Mouse (Mus musculus) G1E-ER4 (cell line): ENCODE data around the gene Cyb5r2. TPM values are rescaled to one million over a fixed set of nuclear protein-coding genes. Genes with fewer than 3 reads are reported as not detected.

Source experiments
- GATA1 ChIP-seq: IDR thresholded peaks from one replicate; pipeline ENCODE4 v1.8.0; 2012; ENCODE audit warnings: low read length, inconsistent platforms
- polyA plus RNA-seq: library from polyadenylated mRNA; stranded (reverse); fragments of >175 nt; gene quantifications from 2 replicates; pipeline ENCODE4 v1.2.3, GENCODE M21; 2012

Cyb5r2 gene
- polyA plus RNA-seq, result not detected in 2 replicates

- TF ChIP-seq GATA1, result no peak
Measured at GRCm38 (mm10) chr7:107757308-107758151, at the start of gene Cyb5r2. Gene Cyb5r2, minus strand, starts transcription at chr7:107758032.

- no peak for TF ChIP-seq GATA1
Measured at GRCm38 (mm10) chr7:107802138-107802537, 44.3 kb upstream of the Cyb5r2 start.

- no peak for TF ChIP-seq GATA1
Measured at GRCm38 (mm10) chr7:107801108-107801507, 43.3 kb upstream of the Cyb5r2 start, which contains the start of gene Ovch2. Gene Ovch2, minus strand, starts transcription at chr7:107801208.

GRCm38 (mm10) chr7:107796500-107796899, 38.7 kb upstream of the Cyb5r2 start:
- TF ChIP-seq GATA1, result no peak

- no peak for TF ChIP-seq GATA1
Measured at GRCm38 (mm10) chr7:107787977-107788620, 30.3 kb upstream of the Cyb5r2 start.

GRCm38 (mm10) chr7:107779611-107780010, 21.8 kb upstream of the Cyb5r2 start:
- TF ChIP-seq GATA1, result no peak

- TF ChIP-seq GATA1, result no peak
Measured at GRCm38 (mm10) chr7:107778216-107778615, 20.4 kb upstream of the Cyb5r2 start.

GRCm38 (mm10) chr7:107770812-107771211, 13.0 kb upstream of the Cyb5r2 start:
- no peak for TF ChIP-seq GATA1

- TF ChIP-seq GATA1, result no peak
Measured at GRCm38 (mm10) chr7:107756748-107757147, 1.1 kb downstream of the Cyb5r2 start.

GRCm38 (mm10) chr7:107755905-107756304, 1.9 kb downstream of the Cyb5r2 start:
- no peak for TF ChIP-seq GATA1

- no peak for TF ChIP-seq GATA1
Measured at GRCm38 (mm10) chr7:107752031-107752520, 5.8 kb downstream of the Cyb5r2 start.

GRCm38 (mm10) chr7:107749721-107750120, 8.1 kb downstream of the Cyb5r2 start:
- TF ChIP-seq GATA1, result no peak

- TF ChIP-seq GATA1, result no peak
Measured at GRCm38 (mm10) chr7:107749270-107749669, 8.6 kb downstream of the Cyb5r2 start.

- TF ChIP-seq GATA1, result no peak
Measured at GRCm38 (mm10) chr7:107747954-107748353, 9.9 kb downstream of the Cyb5r2 start.

- no peak for TF ChIP-seq GATA1
Measured at GRCm38 (mm10) chr7:107747476-107747875, 10.4 kb downstream of the Cyb5r2 start.

GRCm38 (mm10) chr7:107746036-107746435, 11.8 kb downstream of the Cyb5r2 start:
- TF ChIP-seq GATA1, result no peak
